Mouse (Mus musculus) left cerebral cortex, postnatal 36 days (tissue): ENCODE measurements around the gene Itm2c. TPM values are rescaled to one million over a fixed set of nuclear protein-coding genes. Genes with fewer than 3 reads are reported as not detected.
A peak's percentile ranks its signal among the peaks of the same experiment; 100 is the strongest.

ENCODE experiments used
- DNase-seq, 2 experiments: peaks; one replicate each; pipeline ENCODE4 v3.0.0; 2021 to 2022; ENCODE audit warnings: low spot score in 2 of 2, mixed read lengths in 1 of 2
- intact Hi-C: fragments of 180-260 bp; cut with DNase I; formaldehyde crosslinking; loops from one replicate; pipeline ENCODE4 v1.15.1; 2025
- total RNA-seq, 2 experiments: library from RNA; stranded (reverse); gene quantifications; 2 replicates each; pipeline ENCODE4 v1.2.3; 2021

Itm2c gene
- total RNA-seq: 100 to 1,000 TPM; 719 to 821 TPM

GRCm38 (mm10) chr1:85894231-85894747, at the start of gene Itm2c:
TSS of gene Itm2c (plus strand) at chr1:85894281.
- intact Hi-C loops: no loop called here
- DNase-seq: peak; percentile 92

- DNase-seq: no peak
- intact Hi-C loops: loop anchor here (5.0 kb wide), 1 partner anchor 53 kb away; the partner anchor contains the start of gene Cab39
Observed at GRCm38 (mm10) chr1:85844981-85845380, 49.1 kb upstream of the Itm2c start.

GRCm38 (mm10) chr1:85845476-85845875, 48.6 kb upstream of the Itm2c start:
- intact Hi-C loops: no loop called here
- DNase-seq: no peak

- intact Hi-C loops: no loop called here
- no peak for DNase-seq
Observed at GRCm38 (mm10) chr1:85849016-85849415, 45.1 kb upstream of the Itm2c start.

- intact Hi-C loops: loop anchor here (5.0 kb wide), 3 partner anchors 46 to 206 kb away; no protein-coding TSS in a partner anchor
- no peak for DNase-seq
Observed at GRCm38 (mm10) chr1:85850851-85851250, 43.2 kb upstream of the Itm2c start.

GRCm38 (mm10) chr1:85852996-85853689, 40.9 kb upstream of the Itm2c start:
- intact Hi-C loops: loop anchor here (1.0 to 5.0 kb wide), 4 partner anchors 44 to 204 kb away; no protein-coding TSS in a partner anchor
- peak; percentile 62 to 69 for DNase-seq

- intact Hi-C loops: loop anchor here (1.0 to 5.0 kb wide), 4 partner anchors 43 to 203 kb away; no protein-coding TSS in a partner anchor
- DNase-seq: no peak
Observed at GRCm38 (mm10) chr1:85853865-85854264, 40.2 kb upstream of the Itm2c start.

GRCm38 (mm10) chr1:85854475-85854874, 39.6 kb upstream of the Itm2c start:
- DNase-seq: no peak
- intact Hi-C loops: loop anchor here (5.0 kb wide), 3 partner anchors 43 to 203 kb away; no protein-coding TSS in a partner anchor

GRCm38 (mm10) chr1:85856266-85856665, 37.8 kb upstream of the Itm2c start:
- intact Hi-C loops: no loop called here
- no peak for DNase-seq

- intact Hi-C loops: no loop called here
- DNase-seq: no peak
Observed at GRCm38 (mm10) chr1:85857261-85857754, 36.8 kb upstream of the Itm2c start.

- intact Hi-C loops: no loop called here
- no peak for DNase-seq
Observed at GRCm38 (mm10) chr1:85864383-85864782, 29.7 kb upstream of the Itm2c start.

- intact Hi-C loops: no loop called here
- DNase-seq: peak; percentile 55 to 60
Observed at GRCm38 (mm10) chr1:85870001-85870400, 24.1 kb upstream of the Itm2c start.

GRCm38 (mm10) chr1:85870546-85870945, 23.5 kb upstream of the Itm2c start:
- intact Hi-C loops: no loop called here
- DNase-seq: no peak

- intact Hi-C loops: no loop called here
- DNase-seq: no peak
Observed at GRCm38 (mm10) chr1:85882003-85882402, 12.1 kb upstream of the Itm2c start.

GRCm38 (mm10) chr1:85887221-85887620, 6.9 kb upstream of the Itm2c start:
- intact Hi-C loops: no loop called here
- no peak for DNase-seq

- DNase-seq: peak; percentile 41 to 44
- intact Hi-C loops: loop anchor here (1.0 to 5.0 kb wide), 2 partner anchors 37 to 43 kb away; no protein-coding TSS in a partner anchor
Observed at GRCm38 (mm10) chr1:85894748-85895360, 773 bp downstream of the Itm2c start.

- intact Hi-C loops: loop anchor here (1.0 to 5.0 kb wide), 2 partner anchors 37 to 43 kb away; no protein-coding TSS in a partner anchor
- DNase-seq: peak; percentile 67 to 72
Observed at GRCm38 (mm10) chr1:85895391-85895837, 1.3 kb downstream of the Itm2c start.

- intact Hi-C loops: loop anchor here (5.0 kb wide), 1 partner anchor 44 kb away; no protein-coding TSS in a partner anchor
Observed at GRCm38 (mm10) chr1:85896110-85896509, 2.0 kb downstream of the Itm2c start.

GRCm38 (mm10) chr1:85896781-85897700, 3.0 kb downstream of the Itm2c start:
- intact Hi-C loops: loop anchor here (5.0 kb wide), 1 partner anchor 45 kb away; no protein-coding TSS in a partner anchor
- DNase-seq: peak in 1 of 2 experiments; percentile 23

More at GRCm38 (mm10) chr1:85896110-85896509, 2.0 kb downstream of the Itm2c start:
- DNase-seq: no peak
